Mouse (Mus musculus): Measurements from ENCODE around the gene Lysmd3.

- TF ChIP-seq POLR2A (IDR thresholded peaks at IDR 0.05; ENCODE audit: insufficient read depth, low read depth, low read length), result peak; percentile 77
- no peak for TF ChIP-seq CTCF (IDR thresholded peaks at IDR 0.05)
- TF ChIP-seq EP300 (IDR thresholded peaks at IDR 0.05; ENCODE audit: insufficient read depth, low read depth, low read length), result no peak
These were observed at the start of gene Lysmd3 for GRCm38 (mm10) chr13:81657351-81658052.

Data from heart, adult 2 months (tissue).